Mouse (Mus musculus) G1E (cell line): ENCODE data around the gene Kat8.

Experiments
- CTCF ChIP-seq: IDR thresholded peaks from 2 replicates; pipeline ENCODE4 v1.5.1; 2012; ENCODE audit warnings: low read depth, low read length, inconsistent platforms, mixed read lengths
- GATA2 ChIP-seq: IDR thresholded peaks from 2 replicates; pipeline ENCODE4 v1.6.1; 2012; ENCODE audit warnings: low read depth, low read length, inconsistent platforms, borderline replicate concordance
- TAL1 ChIP-seq: conservative IDR thresholded peaks from 2 replicates; pipeline ENCODE4 v1.6.1; 2012; ENCODE audit warnings: low read depth, low read length, inconsistent platforms, mixed read lengths

DNA sequence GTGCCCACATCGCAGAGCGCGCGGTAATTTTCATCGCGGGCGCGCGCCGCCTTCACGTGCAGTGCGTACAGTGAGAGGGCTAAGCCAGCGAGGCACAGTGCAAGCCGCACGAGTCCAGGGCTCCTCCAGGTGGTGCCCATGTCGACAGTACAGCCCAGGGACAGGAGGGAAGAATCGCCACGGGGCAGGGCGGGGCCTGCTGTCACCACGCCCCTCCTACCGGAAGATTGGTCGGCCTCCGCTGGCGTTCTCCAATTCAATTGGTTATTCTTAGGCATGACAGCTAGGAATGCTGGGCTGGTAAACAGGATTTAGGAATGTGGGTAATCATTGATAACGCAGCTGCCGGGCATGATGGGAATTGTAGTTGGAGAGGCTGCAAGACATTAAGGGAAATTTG lies 16.9 kb upstream of the Kat8 start, which contains the start of the genes Gm21974 and Vkorc1:
- TF ChIP-seq TAL1 (no peak), CTCF (no peak), GATA2 (no peak)
